Mouse (Mus musculus) heart, adult 2 months (tissue): ENCODE data around the gene Rgs19.

Source experiments
- CTCF ChIP-seq: fragments of 200-600 bp; IDR thresholded peaks from 2 replicates; pipeline ENCODE4 v1.8.1; 2022; ENCODE audit warnings: antibody characterized with exemption, mild to moderate bottlenecking, moderate library complexity
- POLR2A ChIP-seq: fragments of 200-500 bp; IDR thresholded peaks from 2 replicates; pipeline ENCODE4 v1.6.1; 2011; ENCODE audit warnings: mild to moderate bottlenecking, low read depth, low read length, control low read depth; ENCODE audit not compliant: insufficient read depth

- TF ChIP-seq POLR2A: no peak
- peak; percentile 63 for TF ChIP-seq CTCF
These were observed 28.4 kb upstream of the Rgs19 start for GRCm38 (mm10) chr2:181722213-181722612.
